Mouse (Mus musculus): ENCODE measurements around the gene Ankrd12. TPM values are rescaled to one million over a fixed set of nuclear protein-coding genes. Genes with fewer than 3 reads are reported as not detected.
A peak's percentile ranks its signal among the peaks of the same experiment; 100 is the strongest.

Ankrd12 gene
- total RNA-seq, 2 experiments from 2014 or later, result 10.6 TPM

- DNase-seq, result no peak
- intact Hi-C loops (cut with DNase I; ENCODE audit: low total_unique reads), result no loop called here
Measured at GRCm38 (mm10) chr17:65942394-65942793, 134.5 kb downstream of the Ankrd12 start.

DNA sequence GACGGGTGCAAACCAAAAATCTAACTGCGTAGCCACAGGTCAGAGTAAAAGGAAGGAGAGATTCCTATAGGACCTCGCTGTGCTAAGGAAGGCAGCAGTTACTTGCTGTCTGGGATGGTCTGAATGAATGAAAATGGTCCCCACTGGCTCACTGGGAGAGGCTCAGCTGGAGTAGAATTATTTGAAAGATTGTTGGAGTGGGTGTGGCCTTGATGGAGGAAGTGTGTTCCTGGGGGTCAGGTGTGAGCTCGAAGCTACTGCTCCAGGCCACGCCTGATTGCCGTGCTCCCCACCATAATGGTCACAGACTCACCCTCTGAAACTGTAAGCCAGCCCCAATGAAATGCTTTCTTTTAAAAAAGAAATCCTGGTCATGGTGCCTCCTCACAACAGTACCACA, 135.6 kb downstream of the Ankrd12 start:
- DNase-seq, result no peak
- intact Hi-C loops (cut with DNase I; ENCODE audit: low total_unique reads), result no loop called here

- DNase-seq, result no peak
- intact Hi-C loops (cut with DNase I; ENCODE audit: low total_unique reads), result no loop called here
Measured at GRCm38 (mm10) chr17:65940221-65940620, 136.7 kb downstream of the Ankrd12 start.

DNA sequence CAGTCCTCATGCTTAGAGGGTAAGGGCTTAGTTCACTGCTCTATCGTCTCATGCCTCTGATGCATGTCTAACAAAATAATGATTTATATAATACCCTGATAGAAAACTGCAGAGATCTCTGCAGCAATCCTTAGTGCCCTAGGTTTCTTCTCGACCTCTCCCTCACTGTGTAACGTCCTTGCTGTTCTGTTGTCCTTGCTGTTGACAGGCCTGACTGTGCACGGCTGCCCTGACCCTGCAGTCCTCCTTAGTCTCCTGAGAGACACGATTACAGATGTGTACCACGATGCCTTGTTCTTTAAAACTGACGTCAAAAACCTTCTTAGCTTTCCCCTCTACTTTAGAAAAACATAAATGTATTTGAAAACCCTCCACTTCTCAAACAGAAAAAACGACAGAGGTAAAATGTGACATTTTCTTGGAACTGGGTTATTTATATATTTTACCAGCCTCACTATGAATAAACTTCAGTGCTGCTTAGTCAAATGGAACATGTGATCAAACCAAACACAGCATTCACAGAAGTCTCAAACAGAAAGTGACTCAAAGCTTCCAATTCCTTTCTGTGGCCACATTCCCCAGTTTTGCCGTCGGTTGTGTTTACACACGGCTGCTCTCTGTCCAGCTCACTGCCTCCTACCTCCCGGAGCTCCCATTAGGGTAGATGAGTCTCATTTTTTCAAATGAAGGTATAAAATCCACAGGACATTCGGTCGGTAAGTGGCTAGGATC, 137.3 kb downstream of the Ankrd12 start:
- intact Hi-C loops (cut with DNase I; ENCODE audit: low total_unique reads), result no loop called here
- no peak for DNase-seq

- no peak for DNase-seq
- intact Hi-C loops (cut with DNase I; ENCODE audit: low total_unique reads), result no loop called here
Measured at GRCm38 (mm10) chr17:65937671-65938070, 139.2 kb downstream of the Ankrd12 start.

DNA sequence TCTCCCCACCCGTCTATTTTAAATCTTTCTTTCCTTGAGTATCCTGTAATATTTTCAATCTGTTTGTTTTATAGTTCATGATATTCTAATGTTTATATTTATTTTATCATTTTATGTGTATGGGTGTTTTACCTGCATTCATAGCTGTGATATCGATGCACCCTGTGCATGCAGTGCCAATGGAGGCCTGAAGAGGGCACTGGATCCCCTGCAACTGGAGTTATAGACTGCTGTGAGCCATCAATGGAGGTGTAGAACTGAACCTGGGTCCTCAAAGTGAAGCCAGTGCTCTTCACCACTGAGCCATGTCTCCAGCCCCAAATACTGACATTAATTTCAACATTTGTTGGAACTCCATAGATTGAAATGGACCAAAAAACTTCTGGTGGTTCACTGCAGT, 143.1 kb downstream of the Ankrd12 start:
- DNase-seq, result no peak
- intact Hi-C loops (cut with DNase I; ENCODE audit: low total_unique reads), result no loop called here

- no peak for DNase-seq
- intact Hi-C loops (cut with DNase I; ENCODE audit: low total_unique reads), result no loop called here
Measured at GRCm38 (mm10) chr17:65931525-65931924, 145.4 kb downstream of the Ankrd12 start.

GRCm38 (mm10) chr17:65930960-65931359, 145.9 kb downstream of the Ankrd12 start:
- intact Hi-C loops (cut with DNase I; ENCODE audit: low total_unique reads), result no loop called here
- peak; percentile 24 for DNase-seq

DNA sequence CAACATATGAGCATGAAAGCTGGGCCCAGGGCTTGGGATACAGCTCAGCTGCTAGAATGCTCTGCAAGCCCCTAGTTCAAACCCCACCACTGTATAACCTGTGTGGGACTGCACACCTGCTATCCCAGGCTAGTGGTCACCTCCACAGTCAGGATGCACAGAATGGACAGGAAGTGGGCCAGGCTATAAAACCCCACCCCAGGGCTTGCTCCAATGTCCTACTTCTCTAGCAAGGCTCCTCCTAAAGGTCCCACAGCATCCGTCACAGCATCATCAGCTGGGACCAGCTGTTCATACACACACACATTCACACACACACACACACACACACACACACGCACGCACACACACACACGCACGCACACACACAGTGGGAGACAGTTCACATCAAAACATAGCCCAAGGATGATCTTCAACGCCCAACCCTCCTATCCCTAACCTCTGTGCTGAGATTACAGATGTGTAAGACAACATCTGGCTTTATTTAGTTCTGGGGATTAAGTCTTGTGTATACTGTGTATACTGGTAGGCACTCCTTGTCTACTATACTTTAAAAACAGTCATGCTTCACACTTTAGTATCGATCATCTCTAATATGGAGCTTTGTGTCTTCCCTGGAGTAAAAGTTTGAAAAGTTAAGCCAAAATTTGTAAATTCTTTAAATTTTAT, 146.6 kb downstream of the Ankrd12 start:
- DNase-seq, result no peak
- intact Hi-C loops (cut with DNase I; ENCODE audit: low total_unique reads), result no loop called here

DNA sequence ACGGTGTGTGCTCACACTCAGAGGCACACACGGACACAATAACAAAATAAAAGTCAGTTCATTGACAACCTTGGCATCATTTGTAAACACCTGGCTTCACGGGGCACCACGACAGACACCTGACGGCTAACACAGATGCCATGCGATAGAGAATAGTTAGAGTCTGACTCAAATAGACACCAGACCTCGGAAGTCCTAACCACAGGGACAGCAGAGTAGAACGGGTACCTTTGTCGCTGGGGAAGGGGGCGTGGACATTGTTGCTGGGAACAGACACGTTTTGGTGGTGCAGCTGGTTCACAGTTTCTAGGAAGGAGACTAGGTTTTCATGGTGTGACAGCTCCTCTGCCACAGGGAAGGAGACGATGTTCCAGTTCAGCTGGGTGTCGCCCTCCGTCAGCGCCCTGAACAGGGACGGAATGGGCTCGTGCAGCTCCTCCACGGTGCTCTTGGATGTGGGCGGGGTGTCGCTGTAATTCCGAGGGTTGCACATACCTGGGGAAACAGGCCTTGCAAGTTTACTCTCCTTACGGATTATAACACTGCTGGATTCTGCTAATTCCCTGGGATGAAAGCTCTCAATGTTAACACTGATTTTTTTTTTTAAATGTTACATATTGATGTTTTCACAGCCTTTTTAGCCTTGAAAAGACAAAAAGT, 147.4 kb downstream of the Ankrd12 start:
- no peak for DNase-seq
- intact Hi-C loops (cut with DNase I; ENCODE audit: low total_unique reads), result no loop called here

- intact Hi-C loops (cut with DNase I; ENCODE audit: low total_unique reads), result no loop called here
- no peak for DNase-seq
Measured at GRCm38 (mm10) chr17:65927077-65927476, 149.8 kb downstream of the Ankrd12 start.

GRCm38 (mm10) chr17:65924218-65924617, 152.7 kb downstream of the Ankrd12 start:
- no peak for DNase-seq
- intact Hi-C loops (cut with DNase I; ENCODE audit: low total_unique reads), result no loop called here

DNA sequence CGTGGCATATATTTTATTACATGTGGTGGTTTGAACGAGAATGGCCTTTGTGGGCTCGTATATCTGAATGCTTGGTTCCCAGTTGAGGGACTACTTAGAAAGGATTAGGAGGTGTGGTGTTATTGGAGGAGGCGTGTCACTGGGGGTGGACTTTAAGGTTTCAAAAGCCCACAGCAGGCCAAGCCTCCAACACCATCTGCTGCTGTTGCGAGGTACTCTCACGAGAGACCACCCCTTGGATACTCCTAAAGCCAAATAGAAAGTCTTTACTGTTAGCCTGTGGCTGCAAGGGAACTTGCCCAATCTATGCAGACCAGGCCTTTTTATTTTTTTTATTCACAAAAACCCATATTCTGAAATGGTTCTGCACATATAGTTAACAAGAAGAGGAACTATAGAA, 154.9 kb downstream of the Ankrd12 start:
- intact Hi-C loops (cut with DNase I; ENCODE audit: low total_unique reads), result no loop called here
- no peak for DNase-seq

GRCm38 (mm10) chr17:65919235-65919634, 157.7 kb downstream of the Ankrd12 start:
- intact Hi-C loops (cut with DNase I; ENCODE audit: low total_unique reads), result no loop called here
- no peak for DNase-seq

DNA sequence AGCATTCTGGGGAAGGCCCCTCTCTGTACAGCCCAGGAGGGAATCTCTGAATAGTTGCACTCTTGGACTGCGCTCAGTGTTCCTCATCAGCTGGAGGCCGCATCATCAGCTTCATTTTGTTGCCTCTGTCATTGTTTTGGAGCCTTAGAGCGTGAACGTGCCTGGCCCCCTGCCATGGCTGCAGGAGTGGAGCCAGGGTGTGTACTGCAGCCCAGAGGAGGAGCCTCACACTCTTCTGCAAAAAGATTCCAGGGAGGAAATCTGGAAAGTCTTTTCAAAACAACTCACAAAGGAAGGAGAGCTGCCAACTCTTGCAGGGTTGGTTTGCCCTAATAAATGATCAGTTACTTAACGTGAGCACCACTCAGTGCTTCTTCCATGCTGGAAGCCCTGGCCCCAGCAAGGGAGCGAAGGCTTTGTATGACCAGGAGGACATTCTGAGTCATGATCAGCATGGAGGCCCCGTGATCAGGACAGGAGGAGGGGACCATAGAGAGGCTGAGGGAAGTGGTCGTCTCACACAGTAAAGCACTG, 160.7 kb downstream of the Ankrd12 start:
- peak; percentile 91 for DNase-seq
- intact Hi-C loops (cut with DNase I; ENCODE audit: low total_unique reads), result no loop called here

Other genes with a start within 250 kb of the Ankrd12 start
- gene Ralbp1, start 191.3 kb downstream of the Ankrd12 start, total RNA-seq (2021), result 10 to 100 TPM; 25.3 to 25.8 TPM
- 10 to 100 TPM; 16.9 to 25.5 TPM for gene Twsg1, start 125.9 kb downstream of the Ankrd12 start, total RNA-seq (2021)
- 100 to 1,000 TPM; 640 to 730 TPM for gene Ndufv2, start 24.5 kb upstream of the Ankrd12 start, total RNA-seq (2021)
- gene Washc1, start 34.5 kb upstream of the Ankrd12 start, total RNA-seq (2021), result 10 to 100 TPM; 12.2 to 15.2 TPM
- gene Ddx11, start 46.4 kb upstream of the Ankrd12 start, total RNA-seq (2021), result 1 to 10 TPM in 1 of 2 experiments, under 1 TPM in 1; 0.80 to 1.3 TPM

All from gastrocnemius, postnatal 14 days (tissue).